Mouse (Mus musculus): ENCODE data around the gene Ntng2. TPM values are rescaled to one million over a fixed set of nuclear protein-coding genes. Genes with fewer than 3 reads are reported as not detected.
A peak's percentile ranks its signal among the peaks of the same experiment; 100 is the strongest.

Gene Ntng2
- polyA plus RNA-seq, 1 experiment from 2014 or later, result 0.24 TPM

- WGBS, result 37% methylated on average over 6 of the region's 6 CpGs
- Histone ChIP-seq H3K36me3 (ENCODE audit: control insufficient read depth, insufficient read depth) (peaks cover 15% of the 10 kb centered on the region), H3K27me3 (ENCODE audit: control insufficient read depth, insufficient read depth, low read length) (no peaks in the 10 kb centered on the region), H3K27ac (ENCODE audit: low read length) (no peak overlapping the region), H3K4me3 (ENCODE audit: low read length) (no peak overlapping the region), H3K4me1 (ENCODE audit: control insufficient read depth, insufficient read depth, low read length) (0 out of 2 replicates have a peak, but pooled peaks cover 6% of the 10 kb centered on the region), H3K4me2 (ENCODE audit: low read depth, low read length) (no peak overlapping the region; the same call in 1 of the 2 replicates), H3K9ac (ENCODE audit: low read length) (no peak overlapping the region), H3K9me3 (replicated peaks; ENCODE audit: control insufficient read depth, low read length) (no peaks in the 10 kb centered on the region)
- ATAC-seq (replicated peaks; ENCODE audit: extremely low read depth, insufficient read depth, low FRiP score), result peak; percentile 28
These were observed 69.4 kb downstream of the Ntng2 start for GRCm38 (mm10) chr2:29183266-29183924.

GRCm38 (mm10) chr2:29181111-29181510, 71.7 kb downstream of the Ntng2 start:
- H3K27me3 ChIP-seq (ENCODE audit: control insufficient read depth, insufficient read depth, low read length), result no peaks in the 10 kb centered on the region
- H3K9me3 ChIP-seq (replicated peaks; ENCODE audit: control insufficient read depth, low read length), result no peaks in the 10 kb centered on the region
- H3K4me1 ChIP-seq (ENCODE audit: control insufficient read depth, insufficient read depth, low read length), result 0 out of 2 replicates have a peak, but pooled peaks cover 6% of the 10 kb centered on the region
- no peak overlapping the region for H3K27ac ChIP-seq (ENCODE audit: low read length)
- H3K9ac ChIP-seq (ENCODE audit: low read length), result no peak overlapping the region
- 83% methylated on average over 2 of the region's 2 CpGs for WGBS
- no peak overlapping the region for H3K4me2 ChIP-seq (ENCODE audit: low read depth, low read length)
- ATAC-seq (replicated peaks; ENCODE audit: extremely low read depth, insufficient read depth, low FRiP score), result no peak
- peaks cover 27% of the 10 kb centered on the region for H3K36me3 ChIP-seq (ENCODE audit: control insufficient read depth, insufficient read depth)
- H3K4me3 ChIP-seq (ENCODE audit: low read length), result no peak overlapping the region

- no peaks in the 10 kb centered on the region for H3K9me3 ChIP-seq (replicated peaks; ENCODE audit: control insufficient read depth, low read length)
- H3K4me2 ChIP-seq (ENCODE audit: low read depth, low read length), result no peak overlapping the region
- peaks cover 27% of the 10 kb centered on the region for H3K36me3 ChIP-seq (ENCODE audit: control insufficient read depth, insufficient read depth)
- H3K4me1 ChIP-seq (ENCODE audit: control insufficient read depth, insufficient read depth, low read length), result 0 out of 2 replicates have a peak, but pooled peaks cover 6% of the 10 kb centered on the region
- ATAC-seq (replicated peaks; ENCODE audit: extremely low read depth, insufficient read depth, low FRiP score), result no peak
- no peak overlapping the region for H3K9ac ChIP-seq (ENCODE audit: low read length)
- H3K27ac ChIP-seq (ENCODE audit: low read length), result no peak overlapping the region
- no peak overlapping the region for H3K4me3 ChIP-seq (ENCODE audit: low read length)
- 83% methylated on average over 4 of the region's 4 CpGs for WGBS
- no peaks in the 10 kb centered on the region for H3K27me3 ChIP-seq (ENCODE audit: control insufficient read depth, insufficient read depth, low read length)
These were observed 73.0 kb downstream of the Ntng2 start for GRCm38 (mm10) chr2:29179810-29180209.

- Histone ChIP-seq H3K27me3 (ENCODE audit: control insufficient read depth, insufficient read depth, low read length) (no peaks in the 10 kb centered on the region), H3K9ac (ENCODE audit: low read length) (no peak overlapping the region), H3K9me3 (replicated peaks; ENCODE audit: control insufficient read depth, low read length) (no peaks in the 10 kb centered on the region), H3K4me2 (ENCODE audit: low read depth, low read length) (no peak overlapping the region), H3K36me3 (ENCODE audit: control insufficient read depth, insufficient read depth) (peaks cover 51% of the 10 kb centered on the region), H3K4me3 (ENCODE audit: low read length) (no peak overlapping the region), H3K4me1 (ENCODE audit: control insufficient read depth, insufficient read depth, low read length) (no peaks in the 10 kb centered on the region), H3K27ac (ENCODE audit: low read length) (no peak overlapping the region)
- WGBS, result 87% methylated on average over 3 of the region's 3 CpGs
- ATAC-seq (replicated peaks; ENCODE audit: extremely low read depth, insufficient read depth, low FRiP score), result no peak
These were observed 77.9 kb downstream of the Ntng2 start for GRCm38 (mm10) chr2:29174887-29175286.

- H3K36me3 ChIP-seq (ENCODE audit: control insufficient read depth, insufficient read depth), result peaks cover 39% of the 10 kb centered on the region
- no peak overlapping the region for H3K4me2 ChIP-seq (ENCODE audit: low read depth, low read length)
- H3K9ac ChIP-seq (ENCODE audit: low read length), result no peak overlapping the region
- H3K9me3 ChIP-seq (replicated peaks; ENCODE audit: control insufficient read depth, low read length), result no peaks in the 10 kb centered on the region
- H3K4me3 ChIP-seq (ENCODE audit: low read length), result no peak overlapping the region
- no peaks in the 10 kb centered on the region for H3K4me1 ChIP-seq (ENCODE audit: control insufficient read depth, insufficient read depth, low read length)
- WGBS, result 87% methylated on average over 5 of the region's 5 CpGs
- no peaks in the 10 kb centered on the region for H3K27me3 ChIP-seq (ENCODE audit: control insufficient read depth, insufficient read depth, low read length)
- H3K27ac ChIP-seq (ENCODE audit: low read length), result no peak overlapping the region
- no peak for ATAC-seq (replicated peaks; ENCODE audit: extremely low read depth, insufficient read depth, low FRiP score)
These were observed 84.7 kb downstream of the Ntng2 start for GRCm38 (mm10) chr2:29168067-29168466.

- Histone ChIP-seq H3K4me3 (ENCODE audit: low read length) (no peak overlapping the region), H3K4me2 (ENCODE audit: low read depth, low read length) (no peak overlapping the region), H3K27ac (ENCODE audit: low read length) (no peak overlapping the region), H3K9ac (ENCODE audit: low read length) (no peak overlapping the region), H3K27me3 (ENCODE audit: control insufficient read depth, insufficient read depth, low read length) (no peaks in the 10 kb centered on the region), H3K36me3 (ENCODE audit: control insufficient read depth, insufficient read depth) (peaks cover 37% of the 10 kb centered on the region), H3K4me1 (ENCODE audit: control insufficient read depth, insufficient read depth, low read length) (no peaks in the 10 kb centered on the region), H3K9me3 (replicated peaks; ENCODE audit: control insufficient read depth, low read length) (no peaks in the 10 kb centered on the region)
- ATAC-seq (replicated peaks; ENCODE audit: extremely low read depth, insufficient read depth, low FRiP score), result no peak
- whole genome bisulfite sequencing, result 78% methylated on average over 2 of the region's 2 CpGs
These were observed 100.9 kb downstream of the Ntng2 start for GRCm38 (mm10) chr2:29151941-29152340.

Other genes starting within 250 kb of the Ntng2 start
- gene Cfap77, start 197.9 kb downstream of the Ntng2 start, polyA plus RNA-seq (2015; fragmentation: Nextera tagmentation; extraction: Ambion mirVana), result 0.18 and 0.29 TPM in 2 replicates
- gene Ttf1, start 192.7 kb downstream of the Ntng2 start, polyA plus RNA-seq (2015; fragmentation: Nextera tagmentation; extraction: Ambion mirVana), result 6.9 and 7.1 TPM in 2 replicates
- 5.7 and 7.6 TPM in 2 replicates for gene Setx, start 128.8 kb downstream of the Ntng2 start, polyA plus RNA-seq (2015; fragmentation: Nextera tagmentation; extraction: Ambion mirVana)
- gene Med27, start 93.8 kb upstream of the Ntng2 start, polyA plus RNA-seq (2015; fragmentation: Nextera tagmentation; extraction: Ambion mirVana), result 30.1 and 31.1 TPM in 2 replicates